Mouse (Mus musculus) spleen, postnatal 4 days (tissue): ENCODE data around the gene Plau.

Source experiments
- DNase-seq, 2 experiments: peaks; one replicate each; pipeline ENCODE4 v3.0.0; 2022; ENCODE audit warnings: low spot score in 2 of 2

Plau gene

GRCm38 (mm10) chr14:20806116-20806840, 30.2 kb upstream of the Plau start:
- DNase-seq = no peak

- DNase-seq = no peak
Measured at GRCm38 (mm10) chr14:20809349-20809748, 27.1 kb upstream of the Plau start.

- no peak for DNase-seq
Measured at GRCm38 (mm10) chr14:20809820-20810219, 26.6 kb upstream of the Plau start.

- no peak for DNase-seq
Measured at GRCm38 (mm10) chr14:20811236-20811635, 25.2 kb upstream of the Plau start.

GRCm38 (mm10) chr14:20811779-20812406, 24.6 kb upstream of the Plau start:
- no peak for DNase-seq

GRCm38 (mm10) chr14:20815448-20815847, 21.0 kb upstream of the Plau start:
- no peak for DNase-seq

- DNase-seq = no peak
Measured at GRCm38 (mm10) chr14:20824517-20824916, 11.9 kb upstream of the Plau start.

GRCm38 (mm10) chr14:20825516-20825915, 10.9 kb upstream of the Plau start:
- no peak for DNase-seq

GRCm38 (mm10) chr14:20827061-20827460, 9.4 kb upstream of the Plau start:
- no peak for DNase-seq

GRCm38 (mm10) chr14:20827491-20827890, 9.0 kb upstream of the Plau start:
- no peak for DNase-seq

- no peak for DNase-seq
Measured at GRCm38 (mm10) chr14:20828524-20828923, 7.9 kb upstream of the Plau start.

GRCm38 (mm10) chr14:20829523-20830366, 6.7 kb upstream of the Plau start:
- no peak for DNase-seq

- no peak for DNase-seq
Measured at GRCm38 (mm10) chr14:20831141-20831910, 5.1 kb upstream of the Plau start.

GRCm38 (mm10) chr14:20831915-20832314, 4.5 kb upstream of the Plau start:
- no peak for DNase-seq

GRCm38 (mm10) chr14:20833525-20833924, 2.9 kb upstream of the Plau start:
- DNase-seq = no peak

- DNase-seq = no peak
Measured at GRCm38 (mm10) chr14:20834136-20834535, 2.3 kb upstream of the Plau start.

- DNase-seq = no peak
Measured at GRCm38 (mm10) chr14:20836905-20837376, 481 bp downstream of the Plau start.

GRCm38 (mm10) chr14:20837681-20838080, 1.2 kb downstream of the Plau start:
- no peak for DNase-seq

- DNase-seq = no peak
Measured at GRCm38 (mm10) chr14:20841526-20841925, 5.1 kb downstream of the Plau start.

GRCm38 (mm10) chr14:20842629-20843028, 6.2 kb downstream of the Plau start:
- DNase-seq = no peak

- no peak for DNase-seq
Measured at GRCm38 (mm10) chr14:20844126-20844525, 7.7 kb downstream of the Plau start.
